9 mouse cellular contexts compared by ENCODE assay signal in genomic region chr3:103737061-103737754, GRCm38 (mm10). TPM values are rescaled to one million over a fixed set of nuclear protein-coding genes. Genes with fewer than 3 reads are reported as not detected.
DNase-seq lines count a peak whose midpoint lies in the region; ATAC-seq lines count a peak whose summit lies in the region.
"Had no signal": no experiment of that assay in that cellular context is flagged by ENCODE, and none has a peak within 500 bp of the region (broad histone marks: within the 10 kb centered on the region; RNA-seq: fewer than 3 reads in every experiment).

No protein-coding gene starts in this region.

- H3K36me3 ChIP-seq in kidney, embryonic 14.5 days (ENCODE audit: control insufficient read depth, insufficient read depth, low read length): peaks cover 7% of the 10 kb centered on the region; the same call in 1 of the 2 replicates

- H3K9ac ChIP-seq in kidney, embryonic 14.5 days (ENCODE audit: low read depth, low read length): peak overlapping the region; percentile 54

- H3K27ac ChIP-seq in kidney, embryonic 14.5 days (ENCODE audit: low read depth, low read length): peak overlapping the region; percentile 94

- H3K9me3 ChIP-seq in kidney, embryonic 14.5 days (ENCODE audit: control insufficient read depth, low read length): no peaks in the 10 kb centered on the region
- H3K9me3 ChIP-seq: G1E had no signal

- no peak for ATAC-seq in kidney, embryonic 14.5 days (ENCODE audit: low FRiP score, low TSS enrichment)

- peak overlapping the region; percentile 40 for H3K4me3 ChIP-seq in kidney, embryonic 14.5 days (ENCODE audit: low read length)

- WGBS in kidney, embryonic 14.5 days: 20% methylated on average over 16 of the region's 16 CpGs

- peak; percentile 30 for DNase-seq in ovary, adult 18-20 months (ENCODE audit: low spot score)
- DNase-seq in ovary, postnatal 10 days (ENCODE audit: low spot score): no peak
- DNase-seq in embryo, embryonic 11 days: peak; percentile 25
- DNase-seq in heart, adult 9 months (ENCODE audit: low spot score in 2 of 2): peak; percentile 47 to 50
- DNase-seq in lung, postnatal 14 days: peak; percentile 58
- DNase-seq in B cell, adult 2 months: no peak
- DNase-seq in spleen, postnatal 14 days (ENCODE audit: low spot score in 2 of 2): no peak

- H3K4me1 ChIP-seq in kidney, embryonic 14.5 days (ENCODE audit: control insufficient read depth, insufficient read depth, low read length): peaks cover 48% of the 10 kb centered on the region

- no peaks in the 10 kb centered on the region for H3K27me3 ChIP-seq in kidney, embryonic 14.5 days (ENCODE audit: control insufficient read depth, insufficient read depth, low read length)

- H3K4me2 ChIP-seq in kidney, embryonic 14.5 days (replicated peaks; ENCODE audit: low read depth, low read length): peak overlapping the region; percentile 51

RNA-seq across cellular contexts. Expression of gene Olfml3, which starts 0.6 kb away (rescaled TPM):
- polyA plus RNA-seq in kidney, embryonic 14.5 days (2014; fragmentation: Nextera tagmentation; extraction: Ambion mirVana): 56.6 and 58.4 TPM in 2 replicates
- polyA plus RNA-seq: G1E had no signal

RNA-seq across cellular contexts. Expression of gene Gm10964, which starts 2.0 kb away (rescaled TPM):
- polyA plus RNA-seq in kidney, embryonic 14.5 days (2014; fragmentation: Nextera tagmentation; extraction: Ambion mirVana): not detected in 2 replicates
- polyA plus RNA-seq: G1E had no signal

RNA-seq across cellular contexts. Expression of gene Hipk1, which starts 54.2 kb away (rescaled TPM):
- polyA plus RNA-seq in kidney, embryonic 14.5 days (2014; fragmentation: Nextera tagmentation; extraction: Ambion mirVana): 16.1 and 19.0 TPM in 2 replicates

Comparison
In these comparisons a context has a peak if more than half of its experiments do, and no peak if none do; other contexts are left out.
1. DNase-seq: peak in ovary, adult 18-20 months (single experiment), embryo, embryonic 11 days (single experiment), heart, adult 9 months (2 of 2) and lung, postnatal 14 days (single experiment); none in ovary, postnatal 10 days (single experiment), B cell, adult 2 months (0 of 2) and spleen, postnatal 14 days (0 of 2).